Mouse (Mus musculus) hindbrain, embryonic 14.5 days (tissue): ENCODE results near the gene Slc5a4b. TPM values are rescaled to one million over a fixed set of nuclear protein-coding genes. Genes with fewer than 3 reads are reported as not detected.
A peak's percentile ranks its signal among the peaks of the same experiment; 100 is the strongest.
"Not testable (repeated sequence)": the region's sequence is repeated elsewhere in the genome, so short reads cannot be mapped to it uniquely, and the experiment has no call there.

Experiments
- ATAC-seq: fragments of 200-750 bp; cut with Nextera tagmentation; 2 replicates; pipeline ENCODE4 v1.8.0; 2017; ENCODE audit warnings: moderate number of reproducible peaks, mild to moderate bottlenecking, moderate TSS enrichment, moderate library complexity; ENCODE audit not compliant: low FRiP score
- DNase-seq: peaks from one replicate; pipeline ENCODE4 v3.0.0-alpha.2; 2015; ENCODE audit warnings: low spot score
- H3K27ac ChIP-seq: fragments of 300-500 bp; sonication (generic); 2 replicates; pipeline ENCODE4 v1.5.1; 2014; ENCODE audit warnings: mild to moderate bottlenecking, moderate library complexity
- H3K27me3 ChIP-seq: fragments of 300-500 bp; sonication (generic); 2 replicates; pipeline ENCODE4 v1.6.1; 2014; ENCODE audit warnings: mild to moderate bottlenecking, low read length, mixed read lengths; ENCODE audit not compliant: control insufficient read depth, insufficient read depth
- H3K36me3 ChIP-seq: fragments of 300-500 bp; sonication (generic); replicated peaks from 2 replicates; pipeline ENCODE4 v1.6.1; 2014; ENCODE audit not compliant: control insufficient read depth, insufficient read depth
- H3K4me1 ChIP-seq: fragments of 300-500 bp; sonication (generic); replicated peaks from 2 replicates; pipeline ENCODE4 v1.6.1; 2014; ENCODE audit warnings: antibody characterized with exemption, low read length, mixed read lengths; ENCODE audit not compliant: control insufficient read depth, insufficient read depth
- H3K4me2 ChIP-seq: fragments of 300-500 bp; sonication (generic); replicated peaks from 2 replicates; pipeline ENCODE4 v1.6.1; 2014; ENCODE audit warnings: mild to moderate bottlenecking, moderate library complexity
- H3K4me3 ChIP-seq: fragments of 300-500 bp; sonication (generic); replicated peaks from 2 replicates; pipeline ENCODE4 v1.5.1; 2014; ENCODE audit warnings: mild to moderate bottlenecking, low read length
- H3K9ac ChIP-seq: fragments of 300-500 bp; sonication (generic); 2 replicates; pipeline ENCODE4 v1.6.1; 2014
- H3K9me3 ChIP-seq: fragments of 300-500 bp; sonication (generic); 2 replicates; pipeline ENCODE4 v1.6.1; 2016; ENCODE audit warnings: low read length; ENCODE audit not compliant: control insufficient read depth
- WGBS: fragments of 180-500 bp; shearing (Covaris S2); extraction: QIAGEN DNeasy Blood & Tissue Kit; methylation state at CpG from one replicate; pipeline ENCODE4 v1.1.7; 2014; 5-methylcytosine and 5-hydroxymethylcytosine counted together
- polyA plus RNA-seq: library from polyadenylated mRNA; unstranded; fragments of >200 nt; fragmentation: Nextera tagmentation; extraction: Ambion mirVana; gene quantifications from 2 replicates; pipeline ENCODE4 v1.2.1, GENCODE M21; 2014

Gene Slc5a4b
- polyA plus RNA-seq, 1 experiment from 2014 or later, result not detected

GRCm38 (mm10) chr10:76118741-76119140, 8.0 kb upstream of the Slc5a4b start:
- Histone ChIP-seq H3K4me1 (no peaks in the 10 kb centered on the region), H3K36me3 (no peaks in the 10 kb centered on the region), H3K9ac (no peak overlapping the region), H3K4me3 (no peak overlapping the region), H3K9me3 (no peaks in the 10 kb centered on the region), H3K27ac (no peak overlapping the region), H3K27me3 (no peaks in the 10 kb centered on the region), H3K4me2 (no peak overlapping the region)
- DNase-seq, result no peak
- WGBS, result 15% methylated on average over 1 of the region's 1 CpGs
- no peak for ATAC-seq

GRCm38 (mm10) chr10:76117966-76118365, 7.2 kb upstream of the Slc5a4b start:
- 34% methylated on average over 5 of the region's 5 CpGs for WGBS
- Histone ChIP-seq H3K27me3 (no peaks in the 10 kb centered on the region), H3K27ac (no peak overlapping the region), H3K9me3 (no peaks in the 10 kb centered on the region), H3K36me3 (no peaks in the 10 kb centered on the region), H3K9ac (no peak overlapping the region), H3K4me2 (no peak overlapping the region), H3K4me3 (no peak overlapping the region), H3K4me1 (no peaks in the 10 kb centered on the region)
- no peak for DNase-seq
- ATAC-seq, result no peak

- Histone ChIP-seq H3K36me3 (no peaks in the 10 kb centered on the region), H3K9ac (no peak overlapping the region), H3K27ac (no peak overlapping the region), H3K4me3 (no peak overlapping the region), H3K27me3 (no peaks in the 10 kb centered on the region), H3K4me2 (no peak overlapping the region), H3K4me1 (no peaks in the 10 kb centered on the region), H3K9me3 (no peaks in the 10 kb centered on the region)
- WGBS, result 71% methylated on average over 9 of the region's 9 CpGs
- ATAC-seq (no peak), DNase-seq (no peak)
Observed at GRCm38 (mm10) chr10:76097368-76097767, 13.4 kb downstream of the Slc5a4b start.

- Histone ChIP-seq H3K27me3 (no peaks in the 10 kb centered on the region), H3K4me2 (no peak overlapping the region), H3K9ac (no peak overlapping the region), H3K9me3 (no peaks in the 10 kb centered on the region), H3K27ac (no peak overlapping the region), H3K36me3 (no peaks in the 10 kb centered on the region), H3K4me1 (no peaks in the 10 kb centered on the region), H3K4me3 (no peak overlapping the region)
- no peak for ATAC-seq
- 92% methylated on average over 8 of the region's 8 CpGs for WGBS
- DNase-seq, result no peak
Observed at GRCm38 (mm10) chr10:76096580-76096979, 14.2 kb downstream of the Slc5a4b start.

- WGBS, result 90% methylated on average over 2 of the region's 2 CpGs
Observed at GRCm38 (mm10) chr10:76077008-76077407, 33.8 kb downstream of the Slc5a4b start.

GRCm38 (mm10) chr10:76072080-76072479, 38.7 kb downstream of the Slc5a4b start:
- not testable (repeated sequence) for H3K4me3 ChIP-seq, H3K36me3 ChIP-seq, DNase-seq, H3K27ac ChIP-seq, H3K4me1 ChIP-seq, ATAC-seq, H3K27me3 ChIP-seq, H3K9me3 ChIP-seq, H3K9ac ChIP-seq, H3K4me2 ChIP-seq
- WGBS, result 96% methylated on average over 5 of the region's 5 CpGs

More at GRCm38 (mm10) chr10:76077008-76077407, 33.8 kb downstream of the Slc5a4b start:
- H3K27ac ChIP-seq, H3K9me3 ChIP-seq, H3K4me3 ChIP-seq, H3K4me2 ChIP-seq, ATAC-seq, H3K9ac ChIP-seq, H3K4me1 ChIP-seq, DNase-seq, H3K27me3 ChIP-seq, H3K36me3 ChIP-seq: not testable (repeated sequence)

GRCm38 (mm10) chr10:76067674-76068613, 42.8 kb downstream of the Slc5a4b start:
- Histone ChIP-seq H3K9me3 (no peaks in the 10 kb centered on the region), H3K9ac (no peak overlapping the region), H3K27me3 (no peaks in the 10 kb centered on the region), H3K4me1 (no peaks in the 10 kb centered on the region), H3K4me2 (no peak overlapping the region), H3K27ac (no peak overlapping the region), H3K4me3 (no peak overlapping the region), H3K36me3 (no peaks in the 10 kb centered on the region)
- peak; percentile 48; the same call in 1 of the 2 replicates for ATAC-seq
- DNase-seq, result no peak
- WGBS, result 29% methylated on average over 12 of the region's 12 CpGs

GRCm38 (mm10) chr10:76062439-76062838, 48.3 kb downstream of the Slc5a4b start:
- no peaks in the 10 kb centered on the region for H3K9me3 ChIP-seq
- 96% methylated on average over 5 of the region's 5 CpGs for WGBS
- H3K9ac ChIP-seq, result no peak overlapping the region
- ATAC-seq (no peak), DNase-seq (no peak)
- no peaks in the 10 kb centered on the region for H3K4me1 ChIP-seq
- H3K4me2 ChIP-seq, result no peak overlapping the region
- no peaks in the 10 kb centered on the region for H3K36me3 ChIP-seq
- H3K27ac ChIP-seq, result no peak overlapping the region
- H3K4me3 ChIP-seq, result no peak overlapping the region
- no peaks in the 10 kb centered on the region for H3K27me3 ChIP-seq

GRCm38 (mm10) chr10:76051860-76052259, 58.9 kb downstream of the Slc5a4b start:
- no peak for ATAC-seq
- 86% methylated on average over 11 of the region's 11 CpGs for WGBS
- no peak overlapping the region for H3K27ac ChIP-seq

More at GRCm38 (mm10) chr10:76051860-76052259, 58.9 kb downstream of the Slc5a4b start:
- H3K9me3 ChIP-seq, result no peaks in the 10 kb centered on the region
- no peak overlapping the region for H3K4me2 ChIP-seq
- H3K27me3 ChIP-seq, result no peaks in the 10 kb centered on the region
- H3K36me3 ChIP-seq, result no peaks in the 10 kb centered on the region
- H3K4me1 ChIP-seq, result no peaks in the 10 kb centered on the region
- DNase-seq, result no peak
- no peak overlapping the region for H3K9ac ChIP-seq
- no peak overlapping the region for H3K4me3 ChIP-seq
